In the genomic region with DNA sequence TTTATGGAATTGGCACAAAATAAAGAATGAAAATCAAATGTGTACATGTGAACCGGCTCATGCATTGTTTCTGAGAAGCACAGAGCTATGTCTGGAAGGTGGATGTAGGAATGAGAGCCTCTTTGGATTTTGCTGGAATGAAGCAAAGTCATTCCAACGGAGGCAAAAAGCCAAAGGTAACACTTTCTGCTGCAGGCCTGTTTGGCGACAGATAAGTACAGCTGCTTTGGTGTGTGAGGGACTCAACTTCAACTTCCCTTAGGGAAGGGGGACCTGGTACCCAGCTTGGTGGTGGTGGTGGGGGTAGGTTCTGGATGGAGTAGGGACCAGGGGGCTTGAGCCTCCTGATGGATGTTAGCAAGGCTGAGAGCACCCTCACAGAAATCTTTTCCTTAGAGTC, we compare ENCODE assay signal across 7 mouse cellular contexts. TPM values are rescaled to one million over a fixed set of nuclear protein-coding genes. Genes with fewer than 3 reads are reported as not detected.
DNase-seq lines count a peak whose midpoint lies in the region; ATAC-seq and TF ChIP-seq lines count a peak whose summit lies in the region.

No protein-coding gene starts in this region.

- peaks cover 6% of the 10 kb centered on the region; the same call in 1 of the 2 replicates for H3K36me3 ChIP-seq in forebrain, embryonic 15.5 days
- H3K36me3 ChIP-seq in heart, embryonic 14.5 days (ENCODE audit: control insufficient read depth, insufficient read depth, low read length): peaks cover 14% of the 10 kb centered on the region
- peaks cover 34% of the 10 kb centered on the region for H3K36me3 ChIP-seq in limb, embryonic 15.5 days

- no peaks in the 10 kb centered on the region for H3K27me3 ChIP-seq in forebrain, embryonic 15.5 days
- H3K27me3 ChIP-seq in heart, embryonic 14.5 days (ENCODE audit: control insufficient read depth, insufficient read depth, low read length): no peaks in the 10 kb centered on the region
- no peaks in the 10 kb centered on the region for H3K27me3 ChIP-seq in limb, embryonic 15.5 days

- peak overlapping the region; percentile 35 for H3K4me3 ChIP-seq in layer of hippocampus, adult 2 months
- H3K4me3 ChIP-seq in forebrain, embryonic 15.5 days: no peak overlapping the region
- H3K4me3 ChIP-seq in heart, embryonic 14.5 days (ENCODE audit: control insufficient read depth in 1 of 2, insufficient read depth in 1 of 2, low read depth in 1 of 2, low read length in 2 of 2): no peak overlapping the region
- no peak overlapping the region for H3K4me3 ChIP-seq in limb, embryonic 15.5 days

- DNase-seq in layer of hippocampus, adult 2 months (ENCODE audit: low spot score in 2 of 2): no peak
- DNase-seq in layer of hippocampus, adult 9-11 months: no peak
- DNase-seq in right cerebral cortex, postnatal 25 days: no peak

- H3K4me1 ChIP-seq in forebrain, embryonic 15.5 days: peaks cover 43% of the 10 kb centered on the region
- H3K4me1 ChIP-seq in heart, embryonic 14.5 days (ENCODE audit: control insufficient read depth in 2 of 2, insufficient read depth in 2 of 2, low read length in 2 of 2): peaks cover 9 to 16% of the 10 kb centered on the region in 2 experiments
- peaks cover 15% of the 10 kb centered on the region for H3K4me1 ChIP-seq in limb, embryonic 15.5 days

- 79% methylated on average over 3 of the region's 3 CpGs for WGBS in forebrain, embryonic 15.5 days
- 41% methylated on average over 3 of the region's 3 CpGs for WGBS in heart, embryonic 14.5 days
- 41% methylated on average over 3 of the region's 3 CpGs for WGBS in limb, embryonic 15.5 days

- peak overlapping the region; percentile 89 for H3K27ac ChIP-seq in layer of hippocampus, adult 2 months
- peak overlapping the region; percentile 61 for H3K27ac ChIP-seq in forebrain, embryonic 15.5 days (replicated peaks)
- H3K27ac ChIP-seq in heart, embryonic 14.5 days (replicated peaks in 1 of 2; ENCODE audit: control insufficient read depth in 1 of 2, insufficient read depth in 1 of 2, low read depth in 2 of 2, low read length in 2 of 2): peak overlapping the region in 1 of 2 experiments; percentile 10; a peak in 2 of 4 replicates
- peak overlapping the region; percentile 47 for H3K27ac ChIP-seq in limb, embryonic 15.5 days

- ATAC-seq in forebrain, embryonic 15.5 days (replicated peaks): no peak
- no peak for ATAC-seq in heart, embryonic 14.5 days (ENCODE audit: insufficient number of reproducible peaks, insufficient read depth, low FRiP score, low read depth)
- no peak for ATAC-seq in limb, embryonic 15.5 days (ENCODE audit: insufficient number of reproducible peaks, low FRiP score, low TSS enrichment, low read depth)
- no peak for ATAC-seq in frontal cortex, adult (ENCODE audit: low TSS enrichment)

- no peak for TF ChIP-seq CTCF in layer of hippocampus, adult 2 months (conservative IDR thresholded peaks at IDR 0.05)

- peak overlapping the region; percentile 29 for H3K4me2 ChIP-seq in forebrain, embryonic 15.5 days (replicated peaks)
- peak overlapping the region; percentile 19 for H3K4me2 ChIP-seq in heart, embryonic 14.5 days (ENCODE audit: low read length)
- H3K4me2 ChIP-seq in limb, embryonic 15.5 days: no peak overlapping the region

- H3K9me3 ChIP-seq in forebrain, embryonic 15.5 days: no peaks in the 10 kb centered on the region
- H3K9me3 ChIP-seq in heart, embryonic 14.5 days (ENCODE audit: control insufficient read depth, low read length): no peaks in the 10 kb centered on the region
- H3K9me3 ChIP-seq in limb, embryonic 15.5 days: no peaks in the 10 kb centered on the region

- H3K9ac ChIP-seq in forebrain, embryonic 15.5 days (replicated peaks): no peak overlapping the region; the same call in 1 of the 2 replicates
- no peak overlapping the region for H3K9ac ChIP-seq in heart, embryonic 14.5 days (ENCODE audit: low read length)
- H3K9ac ChIP-seq in limb, embryonic 15.5 days: no peak overlapping the region

RNA-seq across cellular contexts. Expression of gene Gprc5b, which starts 19.2 kb away (rescaled TPM):
- 100 to 1,000 TPM; 124 to 134 TPM for total RNA-seq in layer of hippocampus, adult 2 months (2021)
- 6.5 and 7.3 TPM in 2 replicates for polyA plus RNA-seq in forebrain, embryonic 15.5 days (2015; fragmentation: Nextera tagmentation; extraction: Ambion mirVana)
- 5.7 and 9.0 TPM in 2 replicates for polyA plus RNA-seq in heart, embryonic 14.5 days (2014; fragmentation: Nextera tagmentation; extraction: Ambion mirVana)
- polyA plus RNA-seq in limb, embryonic 15.5 days (2015; fragmentation: Nextera tagmentation; extraction: Ambion mirVana): 7.4 and 7.7 TPM in 2 replicates
